In the genomic region with DNA sequence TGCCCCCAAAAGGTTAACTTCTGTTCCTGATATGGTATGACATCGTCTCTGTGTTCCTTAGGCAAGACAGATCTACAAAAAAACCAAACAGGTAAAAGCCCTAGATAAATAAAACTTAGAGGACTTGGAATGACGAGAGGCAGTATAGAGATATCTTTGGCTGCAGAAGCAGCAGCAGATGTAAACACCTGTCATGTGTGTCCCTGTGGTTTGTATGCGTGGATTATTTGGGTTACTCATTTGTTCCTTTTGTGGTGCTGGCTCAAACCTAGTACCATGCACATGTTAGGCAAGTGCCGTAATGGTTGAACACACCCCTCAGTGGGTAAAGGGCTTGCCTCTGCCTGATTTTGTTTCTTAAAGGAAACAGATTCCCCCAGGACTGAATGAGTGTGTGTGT, we compare ENCODE assay signal across 35 mouse cellular contexts.
"Had no signal": no experiment of that assay in that cellular context is flagged by ENCODE, and none has a peak within 500 bp of the region (broad histone marks: within the 10 kb centered on the region; RNA-seq: fewer than 3 reads in every experiment).

No protein-coding gene starts in this region.

- H3K9me3 ChIP-seq: heart, embryonic 10.5 days; heart, embryonic 12.5 days; heart, embryonic 13.5 days; heart, embryonic 15.5 days; hindbrain, embryonic 10.5 days; hindbrain, embryonic 12.5 days; hindbrain, embryonic 13.5 days; hindbrain, embryonic 15.5 days; intestine, embryonic 15.5 days; kidney, embryonic 15.5 days had no signal

- H3K4me2 ChIP-seq: heart, embryonic 12.5 days; heart, embryonic 13.5 days; heart, embryonic 15.5 days; hindbrain, embryonic 12.5 days; hindbrain, embryonic 13.5 days; hindbrain, embryonic 14.5 days; hindbrain, embryonic 15.5 days; intestine, embryonic 15.5 days; kidney, embryonic 15.5 days had no signal

- H3K27ac ChIP-seq: heart, embryonic 10.5 days; heart, embryonic 13.5 days; heart, embryonic 15.5 days; hindbrain, embryonic 10.5 days; hindbrain, embryonic 12.5 days; hindbrain, embryonic 13.5 days; hindbrain, embryonic 14.5 days; hindbrain, embryonic 15.5 days; hindbrain, postnatal 0 days; intestine, embryonic 15.5 days; kidney, embryonic 15.5 days; kidney, postnatal 0 days; layer of hippocampus, adult 2 months; left cerebral cortex, adult 2 months had no signal

- DNase-seq: heart, postnatal 10 days; heart, postnatal 14 days; heart, postnatal 36 days; heart, postnatal 4 days; kidney, adult 11 months; kidney, adult 18-20 months; kidney, adult 2 months; kidney, adult 8-10 months; kidney, adult 9 months; kidney, postnatal 10 days; kidney, postnatal 14 days; kidney, postnatal 25 days; kidney, postnatal 36 days; kidney, postnatal 4 days; layer of hippocampus, adult 9-11 months; layer of hippocampus, postnatal 36 days had no signal

- H3K27me3 ChIP-seq: heart, embryonic 12.5 days; heart, embryonic 13.5 days; heart, embryonic 15.5 days; hindbrain, embryonic 12.5 days; hindbrain, embryonic 13.5 days; hindbrain, embryonic 15.5 days; intestine, embryonic 15.5 days; kidney, embryonic 15.5 days had no signal

- H3K4me1 ChIP-seq: heart, embryonic 10.5 days; heart, embryonic 12.5 days; heart, embryonic 13.5 days; heart, embryonic 15.5 days; hindbrain, embryonic 10.5 days; hindbrain, embryonic 12.5 days; hindbrain, embryonic 13.5 days; hindbrain, embryonic 15.5 days; intestine, embryonic 15.5 days; kidney, embryonic 15.5 days had no signal

- H3K9ac ChIP-seq: heart, embryonic 12.5 days; heart, embryonic 13.5 days; heart, embryonic 15.5 days; hindbrain, embryonic 12.5 days; hindbrain, embryonic 13.5 days; hindbrain, embryonic 14.5 days; hindbrain, embryonic 15.5 days; intestine, embryonic 15.5 days; kidney, embryonic 15.5 days had no signal

- H3K4me3 ChIP-seq: heart, embryonic 10.5 days; heart, embryonic 12.5 days; heart, embryonic 13.5 days; heart, embryonic 15.5 days; hindbrain, embryonic 10.5 days; hindbrain, embryonic 12.5 days; hindbrain, embryonic 13.5 days; hindbrain, embryonic 15.5 days; intestine, embryonic 15.5 days; kidney, embryonic 15.5 days; layer of hippocampus, adult 2 months; left cerebral cortex, adult 2 months had no signal

- ATAC-seq: hindbrain, embryonic 16.5 days; hindbrain, postnatal 0 days; inflammation-experienced regulatory T-cells, adult 6 months; intestine, embryonic 15.5 days; intestine, embryonic 16.5 days; intestine, postnatal 0 days had no signal
